Mouse (Mus musculus) embryonic facial prominence, embryonic 12.5 days (tissue): ENCODE measurements around the gene Glp2r. TPM values are rescaled to one million over a fixed set of nuclear protein-coding genes. Genes with fewer than 3 reads are reported as not detected.

Source experiments
- ATAC-seq: fragments of 200-750 bp; cut with Nextera tagmentation; 2 replicates; pipeline ENCODE4 v1.8.0; 2017; ENCODE audit not compliant: insufficient number of reproducible peaks, insufficient read depth, low FRiP score, low TSS enrichment
- H3K27ac ChIP-seq: fragments of 300-500 bp; sonication (generic); 2 replicates; pipeline ENCODE4 v1.5.1; 2016; ENCODE audit warnings: mild to moderate bottlenecking
- H3K27me3 ChIP-seq: fragments of 300-500 bp; sonication (generic); 2 replicates; pipeline ENCODE4 v1.6.1; 2016; ENCODE audit warnings: mild to moderate bottlenecking, moderate library complexity
- H3K36me3 ChIP-seq: fragments of 300-500 bp; sonication (generic); 2 replicates; pipeline ENCODE4 v1.6.1; 2016; ENCODE audit warnings: mild to moderate bottlenecking
- H3K4me1 ChIP-seq: fragments of 300-500 bp; sonication (generic); 2 replicates; pipeline ENCODE4 v1.6.1; 2016
- H3K4me2 ChIP-seq: fragments of 300-500 bp; sonication (generic); replicated peaks from 2 replicates; pipeline ENCODE4 v1.6.1; 2016; ENCODE audit warnings: mild to moderate bottlenecking, moderate library complexity
- H3K4me3 ChIP-seq: fragments of 300-500 bp; sonication (generic); 2 replicates; pipeline ENCODE4 v1.5.1; 2016; ENCODE audit warnings: mild to moderate bottlenecking
- H3K9ac ChIP-seq: fragments of 300-500 bp; sonication (generic); 2 replicates; pipeline ENCODE4 v1.6.1; 2016; ENCODE audit warnings: mild to moderate bottlenecking, moderate library complexity
- H3K9me3 ChIP-seq: fragments of 300-500 bp; sonication (generic); 2 replicates; pipeline ENCODE4 v1.6.1; 2016; ENCODE audit warnings: mild to moderate bottlenecking, moderate library complexity
- WGBS: fragments of 180-500 bp; shearing (Covaris S2); methylation state at CpG from one replicate; pipeline ENCODE4 v1.1.7; 2016; 5-methylcytosine and 5-hydroxymethylcytosine counted together
- polyA plus RNA-seq: library from polyadenylated mRNA; unstranded; fragments of >200 nt; fragmentation: Nextera tagmentation; extraction: Ambion mirVana; gene quantifications from 2 replicates; pipeline ENCODE4 v1.2.1, GENCODE M21; 2016

The Glp2r gene
- polyA plus RNA-seq, 1 experiment from 2014 or later = 0.08 TPM

DNA sequence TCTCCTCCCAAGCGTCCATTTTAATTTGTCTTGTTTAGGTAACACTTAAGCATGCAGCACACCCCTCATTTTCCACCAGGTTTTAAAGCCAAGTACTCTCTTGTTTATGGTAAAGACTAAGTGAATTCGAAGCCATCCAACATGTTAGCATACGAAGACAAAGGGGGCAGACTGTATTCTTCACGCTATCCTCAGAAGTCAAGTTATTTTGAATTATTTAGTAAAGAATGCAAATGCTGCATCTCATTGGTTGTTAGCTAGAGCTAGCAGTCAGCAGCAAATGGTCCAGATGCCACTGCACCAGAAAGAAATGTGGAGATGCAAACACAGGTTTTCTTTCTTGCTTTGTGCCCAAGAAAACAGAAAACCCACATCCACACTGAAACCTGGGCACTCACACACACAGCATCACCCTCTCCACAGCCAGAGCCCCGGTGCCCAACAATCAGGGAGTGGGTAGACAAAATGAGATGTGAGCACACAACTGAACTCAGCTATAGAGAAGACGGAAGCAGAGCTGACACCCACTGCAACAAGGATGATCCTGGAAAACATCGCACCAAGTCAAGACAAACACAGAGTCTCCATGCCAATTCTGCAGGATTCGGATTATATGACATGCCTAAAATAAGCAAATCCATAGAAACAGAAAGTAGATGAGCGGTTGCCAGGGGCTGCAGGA lies 158.7 kb downstream of the Glp2r start:
- Histone ChIP-seq H3K9ac (no peak overlapping the region), H3K27me3 (no peaks in the 10 kb centered on the region), H3K4me3 (no peak overlapping the region), H3K36me3 (no peaks in the 10 kb centered on the region), H3K9me3 (no peaks in the 10 kb centered on the region), H3K27ac (no peak overlapping the region), H3K4me2 (no peak overlapping the region), H3K4me1 (no peaks in the 10 kb centered on the region)
- ATAC-seq = no peak
- 79% methylated on average over 9 of the region's 9 CpGs for WGBS

Other genes starting within 250 kb of the Glp2r start
- not detected in 2 replicates for gene Rcvrn, start 75.8 kb downstream of the Glp2r start, polyA plus RNA-seq
- gene Gsg1l2, start 3.5 kb upstream of the Glp2r start, polyA plus RNA-seq = not detected in 2 replicates
- gene Dhrs7c, start 27.0 kb upstream of the Glp2r start, polyA plus RNA-seq = 1.1 and 1.2 TPM in 2 replicates
- gene Usp43, start 151.0 kb upstream of the Glp2r start, polyA plus RNA-seq = 1.3 and 1.4 TPM in 2 replicates
- gene Cfap52, start 194.5 kb upstream of the Glp2r start, polyA plus RNA-seq = 0.34 and 0.61 TPM in 2 replicates
- gene Stx8, start 195.0 kb upstream of the Glp2r start, polyA plus RNA-seq = 58.4 and 59.2 TPM in 2 replicates